Mouse (Mus musculus) bone marrow macrophage, adult 2 months (primary cell): ENCODE data around the gene Lrfn1. TPM values are rescaled to one million over a fixed set of nuclear protein-coding genes. Genes with fewer than 3 reads are reported as not detected.

Experiments used
- H3K27ac ChIP-seq: 2 replicates; pipeline ENCODE4 v1.5.1; 2012; ENCODE audit warnings: low read depth, low read length; ENCODE audit not compliant: insufficient read depth
- H3K4me1 ChIP-seq: 2 replicates; pipeline ENCODE4 v1.6.1; 2012; ENCODE audit warnings: low read length; ENCODE audit not compliant: control insufficient read depth, insufficient read depth
- H3K4me3 ChIP-seq: 2 replicates; pipeline ENCODE4 v1.5.1; 2012; ENCODE audit warnings: mild to moderate bottlenecking, low read length, moderate library complexity; ENCODE audit not compliant: insufficient read depth
- CTCF ChIP-seq: IDR thresholded peaks from 2 replicates; pipeline ENCODE4 v1.5.1; 2012; ENCODE audit warnings: low read depth, mild to moderate bottlenecking, low read length, moderate library complexity
- POLR2A ChIP-seq: IDR thresholded peaks from 2 replicates; pipeline ENCODE4 v1.6.1; 2012; ENCODE audit warnings: mild to moderate bottlenecking, low read depth, low read length, borderline replicate concordance
- polyA plus RNA-seq: library from polyadenylated mRNA; stranded (reverse); fragments of >200 nt; gene quantifications from 2 replicates; pipeline ENCODE4 v1.2.4, GENCODE M21; 2012; ENCODE audit not compliant: missing spikeins, insufficient read depth, insufficient read length

The Lrfn1 gene
- 3.2 and 3.6 TPM in 2 replicates for polyA plus RNA-seq

- TF ChIP-seq CTCF (no peak), POLR2A (no peak)
- Histone ChIP-seq H3K4me3 (peak within 1 kb of the TSS; percentile 63), H3K27ac (no peak within 1 kb of the TSS)
Observed at GRCm38 (mm10) chr7:28451531-28452360, at the start of gene Lrfn1. Gene Lrfn1 (plus strand): TSS chr7:28451980.

GRCm38 (mm10) chr7:28410841-28411475 lies 40.8 kb upstream of the Lrfn1 start:
- Histone ChIP-seq H3K4me3 (no peak overlapping the region), H3K4me1 (no peaks in the 10 kb centered on the region), H3K27ac (no peak overlapping the region)
- TF ChIP-seq POLR2A (no peak), CTCF (no peak)

More at GRCm38 (mm10) chr7:28451531-28452360, at the start of gene Lrfn1:
- no peaks in the 10 kb centered on the region for H3K4me1 ChIP-seq

GRCm38 (mm10) chr7:28412826-28413225 lies 39.0 kb upstream of the Lrfn1 start:
- no peaks in the 10 kb centered on the region for H3K4me1 ChIP-seq
- TF ChIP-seq POLR2A (no peak), CTCF (no peak)
- no peak overlapping the region for H3K27ac ChIP-seq
- no peak overlapping the region for H3K4me3 ChIP-seq

- no peak for TF ChIP-seq CTCF
- TF ChIP-seq POLR2A = no peak
- Histone ChIP-seq H3K27ac (no peak overlapping the region), H3K4me1 (peaks cover 13% of the 10 kb centered on the region), H3K4me3 (no peak overlapping the region)
Observed at GRCm38 (mm10) chr7:28417368-28417767, 34.4 kb upstream of the Lrfn1 start.

GRCm38 (mm10) chr7:28418096-28418670 lies 33.6 kb upstream of the Lrfn1 start:
- no peak for TF ChIP-seq CTCF
- TF ChIP-seq POLR2A = no peak
- H3K27ac ChIP-seq = no peak overlapping the region
- peaks cover 13% of the 10 kb centered on the region for H3K4me1 ChIP-seq
- no peak overlapping the region for H3K4me3 ChIP-seq

- Histone ChIP-seq H3K27ac (no peak overlapping the region), H3K4me1 (peaks cover 17% of the 10 kb centered on the region), H3K4me3 (no peak overlapping the region)
- TF ChIP-seq POLR2A (no peak), CTCF (no peak)
Observed at GRCm38 (mm10) chr7:28419416-28419815, 32.4 kb upstream of the Lrfn1 start.

GRCm38 (mm10) chr7:28423018-28423417 lies 28.8 kb upstream of the Lrfn1 start:
- TF ChIP-seq CTCF = no peak
- no peak for TF ChIP-seq POLR2A
- Histone ChIP-seq H3K27ac (no peak overlapping the region), H3K4me1 (peaks cover 26% of the 10 kb centered on the region), H3K4me3 (no peak overlapping the region)

- peaks cover 41% of the 10 kb centered on the region for H3K4me1 ChIP-seq
- H3K27ac ChIP-seq = no peak overlapping the region
- no peak for TF ChIP-seq POLR2A
- TF ChIP-seq CTCF = no peak
- H3K4me3 ChIP-seq = no peak overlapping the region
Observed at GRCm38 (mm10) chr7:28427738-28428137, 24.0 kb upstream of the Lrfn1 start.

- Histone ChIP-seq H3K4me3 (no peak overlapping the region), H3K4me1 (peaks cover 55% of the 10 kb centered on the region), H3K27ac (peak overlapping the region; percentile 12; the same call in 1 of the 2 replicates)
- TF ChIP-seq POLR2A (no peak), CTCF (no peak)
Observed at GRCm38 (mm10) chr7:28430512-28430911, 21.3 kb upstream of the Lrfn1 start.

GRCm38 (mm10) chr7:28432252-28432651 lies 19.5 kb upstream of the Lrfn1 start:
- TF ChIP-seq CTCF = no peak
- TF ChIP-seq POLR2A = no peak
- Histone ChIP-seq H3K27ac (no peak overlapping the region), H3K4me1 (peaks cover 54% of the 10 kb centered on the region), H3K4me3 (no peak overlapping the region)
